ENCODE assay signal across 25 mouse cellular contexts in genomic region chr16:23885098-23885497, GRCm38 (mm10). TPM values are rescaled to one million over a fixed set of nuclear protein-coding genes. Genes with fewer than 3 reads are reported as not detected.
DNase-seq lines count a peak whose midpoint lies in the region; ATAC-seq and TF ChIP-seq lines count a peak whose summit lies in the region.
"Had no signal": no experiment of that assay in that cellular context is flagged by ENCODE, and none has a peak within 500 bp of the region (broad histone marks: within the 10 kb centered on the region; RNA-seq: fewer than 3 reads in every experiment).

No protein-coding gene starts in this region.

- peak; percentile 96 for ATAC-seq in frontal cortex, adult (ENCODE audit: low TSS enrichment)
- no peak for ATAC-seq in hindbrain, postnatal 0 days
- no peak for ATAC-seq in hindbrain, embryonic 11.5 days (ENCODE audit: low FRiP score)
- no peak for ATAC-seq in neural tube, embryonic 13.5 days (ENCODE audit: low read depth)
- ATAC-seq: activated CD4-positive, CD25-positive, alpha-beta regulatory T cell, adult 4 months; forebrain, embryonic 13.5 days; Patski had no signal

- H3K4me1 ChIP-seq in hindbrain, postnatal 0 days (ENCODE audit: insufficient read depth, low read length): no peaks in the 10 kb centered on the region
- 0 out of 2 replicates have a peak, but pooled peaks cover under 1% of the 10 kb centered on the region for H3K4me1 ChIP-seq in hindbrain, embryonic 11.5 days (replicated peaks; ENCODE audit: control insufficient read depth, insufficient read depth, low read length)
- peaks cover 35% of the 10 kb centered on the region for H3K4me1 ChIP-seq in neural tube, embryonic 13.5 days (replicated peaks)
- H3K4me1 ChIP-seq: forebrain, embryonic 13.5 days; heart, embryonic 15.5 days had no signal

- H3K4me2 ChIP-seq in hindbrain, postnatal 0 days (ENCODE audit: low read depth, low read length): no peak overlapping the region
- H3K4me2 ChIP-seq in hindbrain, embryonic 11.5 days (replicated peaks; ENCODE audit: low read depth, low read length): no peak overlapping the region
- H3K4me2 ChIP-seq in neural tube, embryonic 13.5 days: peak overlapping the region; percentile 14; the same call in 1 of the 2 replicates
- H3K4me2 ChIP-seq: forebrain, embryonic 13.5 days; heart, embryonic 11.5 days; heart, embryonic 15.5 days had no signal

- WGBS in hindbrain, postnatal 0 days: 54% methylated on average over 12 of the region's 12 CpGs
- WGBS in hindbrain, embryonic 11.5 days: 80% methylated on average over 12 of the region's 12 CpGs
- 56% methylated on average over 12 of the region's 12 CpGs for WGBS in neural tube, embryonic 13.5 days

- H3K9me3 ChIP-seq in hindbrain, postnatal 0 days (ENCODE audit: low read length): no peaks in the 10 kb centered on the region
- no peaks in the 10 kb centered on the region for H3K9me3 ChIP-seq in hindbrain, embryonic 11.5 days (ENCODE audit: control insufficient read depth, low read length)
- no peaks in the 10 kb centered on the region for H3K9me3 ChIP-seq in neural tube, embryonic 13.5 days
- H3K9me3 ChIP-seq: forebrain, embryonic 13.5 days; heart, embryonic 15.5 days had no signal

- H3K4me3 ChIP-seq in hindbrain, postnatal 0 days (ENCODE audit: low read length): no peak overlapping the region
- H3K4me3 ChIP-seq in hindbrain, embryonic 11.5 days (ENCODE audit: low read depth, low read length): no peak overlapping the region
- H3K4me3 ChIP-seq in neural tube, embryonic 13.5 days: no peak overlapping the region
- H3K4me3 ChIP-seq: forebrain, embryonic 13.5 days; heart, adult 2 months; heart, embryonic 15.5 days had no signal

- H3K27me3 ChIP-seq in hindbrain, postnatal 0 days (ENCODE audit: insufficient read depth, low read length): peaks cover under 1% of the 10 kb centered on the region; the same call in 1 of the 2 replicates
- H3K27me3 ChIP-seq in hindbrain, embryonic 11.5 days (ENCODE audit: control insufficient read depth, insufficient read depth, low read length): peaks cover 2% of the 10 kb centered on the region
- peaks cover 6% of the 10 kb centered on the region for H3K27me3 ChIP-seq in neural tube, embryonic 13.5 days

- H3K27ac ChIP-seq in hindbrain, postnatal 0 days: no peak overlapping the region
- H3K27ac ChIP-seq in hindbrain, embryonic 11.5 days (ENCODE audit: low read depth, low read length): no peak overlapping the region
- no peak overlapping the region for H3K27ac ChIP-seq in neural tube, embryonic 13.5 days (replicated peaks)
- H3K27ac ChIP-seq: forebrain, embryonic 13.5 days; heart, adult 2 months; heart, embryonic 15.5 days had no signal

- no peaks in the 10 kb centered on the region for H3K36me3 ChIP-seq in hindbrain, postnatal 0 days (ENCODE audit: insufficient read depth, low read length)
- H3K36me3 ChIP-seq in hindbrain, embryonic 11.5 days (ENCODE audit: control insufficient read depth, insufficient read depth, low read length): no peaks in the 10 kb centered on the region
- H3K36me3 ChIP-seq in neural tube, embryonic 13.5 days: no peaks in the 10 kb centered on the region
- H3K36me3 ChIP-seq: heart, embryonic 15.5 days had no signal

- DNase-seq in frontal cortex, postnatal 36 days (ENCODE audit: low spot score in 2 of 2): no peak
- DNase-seq in hindbrain, postnatal 0 days (ENCODE audit: low spot score): peak; percentile 20
- DNase-seq in hindbrain, embryonic 11.5 days (ENCODE audit: low spot score): no peak
- no peak for DNase-seq in neural tube, embryonic 10.5 days (ENCODE audit: extremely low spot score, low spot score)
- DNase-seq in gastrocnemius, postnatal 4 days (ENCODE audit: low spot score in 2 of 2): no peak
- DNase-seq: adrenal gland, postnatal 14 days; cerebellum, adult 2 months; cerebellum, postnatal 10 days; gastrocnemius, postnatal 10 days; heart, adult 2 months; heart, postnatal 14 days; kidney, adult 18-20 months had no signal

- no peak for TF ChIP-seq CTCF in hindbrain, postnatal 0 days (IDR thresholded peaks at IDR 0.05; ENCODE audit: low read depth)

- no peak overlapping the region for H3K9ac ChIP-seq in hindbrain, postnatal 0 days (replicated peaks; ENCODE audit: low read length)
- no peak overlapping the region for H3K9ac ChIP-seq in hindbrain, embryonic 11.5 days (ENCODE audit: low read depth, low read length)
- H3K9ac ChIP-seq in neural tube, embryonic 13.5 days: no peak overlapping the region
- H3K9ac ChIP-seq: forebrain, embryonic 13.5 days; heart, embryonic 15.5 days had no signal

RNA-seq across cellular contexts. Expression of gene Sst, which starts 5.7 kb away (rescaled TPM):
- total RNA-seq in hindbrain, postnatal 0 days (2014; rRNA removed): 232 and 270 TPM in 2 replicates
- polyA plus RNA-seq in hindbrain, postnatal 0 days (2015; fragmentation: Nextera tagmentation; extraction: Ambion mirVana): 491 and 501 TPM in 2 replicates
- polyA plus RNA-seq in hindbrain, embryonic 11.5 days (2014; fragmentation: Nextera tagmentation; extraction: Ambion mirVana): 74.9 and 98.9 TPM in 2 replicates
- polyA plus RNA-seq in neural tube, embryonic 13.5 days (2015; fragmentation: Nextera tagmentation; extraction: Ambion mirVana): 198 and 228 TPM in 2 replicates
- not detected for total RNA-seq in gastrocnemius, postnatal 4 days (2021)
- total RNA-seq: adrenal gland, adult 18-20 months; adrenal gland, postnatal 14 days; CH12.LX; heart, adult 2 months; heart, postnatal 14 days; hematopoietic stem cell, adult 5-6 weeks had no signal
- polyA plus RNA-seq: activated CD4-positive, CD25-positive, alpha-beta regulatory T cell, adult 4 months; gonadal fat pad, adult 2 months; heart, adult 2 months; heart, embryonic 15.5 days; Patski had no signal

RNA-seq across cellular contexts. Expression of gene Rtp2, which starts 47.1 kb away (rescaled TPM):
- total RNA-seq in hindbrain, postnatal 0 days (2014; rRNA removed): not detected in 2 replicates
- polyA plus RNA-seq in hindbrain, postnatal 0 days (2015; fragmentation: Nextera tagmentation; extraction: Ambion mirVana): 0.24 and 0.25 TPM in 2 replicates
- not detected in 2 replicates for polyA plus RNA-seq in hindbrain, embryonic 11.5 days (2014; fragmentation: Nextera tagmentation; extraction: Ambion mirVana)
- not detected in 2 replicates for polyA plus RNA-seq in neural tube, embryonic 13.5 days (2015; fragmentation: Nextera tagmentation; extraction: Ambion mirVana)
- not detected for total RNA-seq in gastrocnemius, postnatal 4 days (2021)
- total RNA-seq: adrenal gland, adult 18-20 months; adrenal gland, postnatal 14 days; CH12.LX; gastrocnemius, postnatal 10 days; heart, adult 2 months; heart, postnatal 14 days; hematopoietic stem cell, adult 5-6 weeks had no signal
- polyA plus RNA-seq: activated CD4-positive, CD25-positive, alpha-beta regulatory T cell, adult 4 months; cerebellum, adult 2 months; embryonic facial prominence, embryonic 11.5 days; forebrain, embryonic 13.5 days; gonadal fat pad, adult 2 months; heart, adult 2 months; heart, embryonic 11.5 days; heart, embryonic 15.5 days; intestine, embryonic 14.5 days; Patski had no signal
